Mouse (Mus musculus): ENCODE measurements around the gene Bag5.

Gene Bag5

DNA sequence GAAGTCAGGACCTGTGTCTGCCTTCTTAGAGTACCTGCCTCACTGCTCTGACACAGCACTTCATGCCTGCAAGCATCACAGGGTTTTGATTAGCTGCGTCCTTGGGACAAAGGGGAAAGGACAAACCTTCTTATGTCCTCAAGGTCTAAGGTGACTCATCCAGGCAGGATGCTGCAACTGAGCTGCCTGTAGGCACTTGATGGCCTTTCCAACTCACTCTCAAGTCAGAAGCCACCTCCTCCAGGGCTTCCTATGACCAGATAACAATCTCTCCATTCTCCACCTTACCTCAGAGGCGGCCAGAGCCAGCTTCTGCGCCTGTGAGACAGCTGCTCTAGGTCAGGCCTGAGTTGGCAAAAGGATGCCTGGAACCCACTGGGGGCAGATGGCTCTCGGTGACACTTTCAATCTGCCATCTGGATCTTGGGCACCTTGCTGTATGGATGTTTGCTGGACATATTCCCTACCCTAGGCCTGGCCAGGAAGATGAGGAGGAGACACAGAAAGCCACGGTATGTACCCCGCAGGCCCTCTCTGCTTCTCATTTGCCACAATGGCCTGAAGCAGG, 14.6 kb downstream of the Bag5 start:
- DNase-seq (ENCODE audit: low read depth, low spot score): no peak

DNA sequence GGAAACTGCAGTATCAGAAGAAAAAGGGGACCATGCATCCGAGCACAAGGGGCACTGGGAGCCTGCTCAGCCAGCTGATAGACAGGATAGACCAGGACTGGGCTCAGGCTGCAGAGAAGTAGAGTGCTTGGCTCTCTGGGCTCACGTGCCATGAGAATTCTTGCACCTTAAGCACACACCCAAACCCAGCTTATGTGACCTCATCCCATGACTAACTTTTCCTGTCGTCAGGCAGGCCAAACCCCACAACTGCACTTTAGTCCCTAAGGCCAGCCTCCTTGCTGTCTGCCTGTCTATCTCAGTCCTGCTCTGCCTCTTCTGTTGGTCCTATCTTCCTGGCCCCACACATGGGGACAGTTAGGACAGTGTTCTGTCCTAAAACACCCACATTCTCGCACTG, 15.3 kb downstream of the Bag5 start:
- no peak for DNase-seq (ENCODE audit: low read depth, low spot score)

- DNase-seq (ENCODE audit: low read depth, low spot score): no peak
Measured at GRCm38 (mm10) chr12:111696239-111696638, 16.8 kb downstream of the Bag5 start.

DNA sequence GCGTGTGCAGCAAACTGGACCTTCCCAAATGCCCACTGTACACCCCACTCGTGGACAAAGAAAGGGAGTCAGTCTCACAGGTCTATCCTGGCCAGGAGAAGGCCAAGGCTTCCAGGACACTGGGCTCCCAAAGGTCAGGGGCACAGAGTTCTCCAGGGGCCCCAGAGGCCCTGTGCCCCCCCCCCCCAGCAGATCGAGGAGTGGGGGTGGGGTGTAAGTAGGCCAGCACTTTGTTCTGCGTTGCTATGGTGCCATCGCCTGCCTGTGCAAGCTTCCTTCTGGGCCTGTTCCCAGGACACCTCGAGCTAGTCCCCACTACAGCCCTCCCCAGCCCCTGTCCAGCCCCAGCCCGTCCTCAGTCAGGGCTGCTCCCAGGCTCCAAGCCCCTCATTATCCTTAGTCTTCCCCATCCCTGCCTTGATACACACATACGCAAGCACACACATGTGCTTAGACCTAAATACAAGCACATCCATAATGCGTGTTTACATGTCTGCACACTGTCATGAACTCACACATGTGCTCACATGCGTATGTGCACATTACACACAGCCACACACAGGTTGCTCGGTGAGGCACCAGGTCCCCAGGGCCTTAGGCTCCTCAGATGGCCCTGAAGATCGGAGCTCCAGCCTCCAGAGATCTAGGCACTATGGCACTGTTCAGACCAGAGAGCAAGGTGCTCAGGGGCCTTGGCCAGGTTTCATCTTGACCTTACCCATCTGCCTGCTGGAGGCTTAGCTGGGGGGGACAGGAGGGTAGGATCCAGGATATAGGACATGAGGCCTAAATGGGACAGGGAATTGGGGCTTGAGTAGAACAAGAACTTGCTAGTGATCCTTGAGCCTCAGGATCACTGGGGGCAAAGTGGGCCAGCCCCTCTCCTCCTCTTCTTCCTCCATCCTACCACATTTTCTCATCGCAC, 17.9 kb downstream of the Bag5 start:
- no peak for DNase-seq (ENCODE audit: low read depth, low spot score)

DNA sequence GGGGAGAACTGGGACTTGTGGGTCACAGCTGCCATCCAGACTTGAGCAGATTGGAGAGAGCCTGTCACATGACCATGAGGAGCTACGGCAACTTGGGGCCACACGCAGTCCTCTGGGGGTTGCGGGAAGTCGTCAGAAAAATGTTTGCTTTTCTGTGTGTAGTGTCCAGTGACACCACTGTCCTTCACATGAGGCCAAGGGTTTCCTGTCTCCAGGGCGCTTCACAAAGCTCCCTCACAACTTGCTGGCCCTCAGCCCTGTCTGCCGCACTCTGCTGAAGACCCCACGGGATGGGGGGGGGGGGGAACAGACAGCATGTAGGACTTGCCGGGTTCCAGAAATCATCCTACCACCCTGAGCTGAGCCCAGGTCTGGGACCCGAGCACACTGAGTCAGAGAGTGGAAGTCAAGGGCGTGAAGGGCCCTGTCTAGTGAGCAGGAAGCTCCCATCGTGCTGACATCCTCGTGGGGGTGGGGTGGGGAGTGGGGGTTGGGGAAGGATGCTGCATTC, 18.7 kb downstream of the Bag5 start:
- no peak for DNase-seq (ENCODE audit: low read depth, low spot score)

- no peak for DNase-seq (ENCODE audit: low read depth, low spot score)
Measured at GRCm38 (mm10) chr12:111693341-111694270, 19.5 kb downstream of the Bag5 start.

GRCm38 (mm10) chr12:111692899-111693298, 20.2 kb downstream of the Bag5 start:
- no peak for DNase-seq (ENCODE audit: low read depth, low spot score)

GRCm38 (mm10) chr12:111691346-111691872, 21.6 kb downstream of the Bag5 start:
- DNase-seq (ENCODE audit: low read depth, low spot score): no peak

GRCm38 (mm10) chr12:111689426-111689825, 23.6 kb downstream of the Bag5 start:
- DNase-seq (ENCODE audit: low read depth, low spot score): no peak

DNA sequence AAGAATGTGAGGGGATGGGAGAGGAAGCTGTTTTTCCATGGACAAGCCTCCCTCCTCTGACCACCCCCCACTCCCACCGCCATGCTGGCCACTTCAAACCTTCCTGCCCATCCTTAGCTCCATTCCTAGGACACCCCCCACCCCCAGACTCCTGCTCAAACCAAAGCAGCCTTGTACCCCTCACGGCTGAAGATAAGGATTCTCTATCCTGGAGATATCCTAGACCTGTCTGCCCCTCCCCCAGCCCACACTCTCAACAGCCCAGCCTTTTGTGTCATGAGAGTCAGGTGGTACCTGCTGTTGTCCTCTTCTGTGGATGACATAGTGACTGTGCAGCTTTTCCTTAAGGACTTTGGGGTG, 25.0 kb downstream of the Bag5 start:
- DNase-seq (ENCODE audit: low read depth, low spot score): no peak

DNA sequence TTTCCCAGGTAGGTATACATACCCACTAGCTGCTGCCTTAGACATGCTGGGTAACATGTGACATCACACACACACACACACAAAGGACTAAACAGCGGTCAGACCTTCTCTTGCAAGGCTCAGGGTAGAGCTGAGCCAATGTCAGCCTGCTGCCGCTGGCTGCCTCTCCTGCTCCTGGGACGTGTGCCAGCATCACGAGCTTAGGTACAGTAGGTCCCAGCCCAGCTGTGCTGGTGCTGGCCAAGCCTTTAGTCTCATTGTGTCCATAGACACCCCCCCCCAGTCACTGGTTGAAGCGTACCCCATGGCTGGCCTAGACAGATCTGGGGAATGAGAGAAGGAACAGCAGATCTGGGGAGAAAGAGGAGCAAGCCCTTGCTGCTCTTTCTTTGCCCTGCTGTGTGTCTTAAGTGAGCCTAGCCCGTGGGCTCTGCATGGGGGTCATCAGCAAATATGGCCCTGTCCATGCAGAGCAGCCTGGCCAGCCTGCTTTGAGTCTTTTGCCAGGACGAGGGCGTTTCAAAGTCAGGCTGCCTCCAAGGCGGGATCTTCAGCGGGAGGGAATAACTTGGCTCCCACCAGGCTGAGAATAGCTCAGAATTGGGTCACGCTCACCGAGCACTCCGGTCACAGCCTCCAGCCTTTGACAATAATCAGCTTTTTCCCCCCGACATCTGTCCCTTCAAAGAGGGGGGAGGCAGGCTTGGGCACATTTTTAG, 25.5 kb downstream of the Bag5 start:
- no peak for DNase-seq (ENCODE audit: low read depth, low spot score)

DNA sequence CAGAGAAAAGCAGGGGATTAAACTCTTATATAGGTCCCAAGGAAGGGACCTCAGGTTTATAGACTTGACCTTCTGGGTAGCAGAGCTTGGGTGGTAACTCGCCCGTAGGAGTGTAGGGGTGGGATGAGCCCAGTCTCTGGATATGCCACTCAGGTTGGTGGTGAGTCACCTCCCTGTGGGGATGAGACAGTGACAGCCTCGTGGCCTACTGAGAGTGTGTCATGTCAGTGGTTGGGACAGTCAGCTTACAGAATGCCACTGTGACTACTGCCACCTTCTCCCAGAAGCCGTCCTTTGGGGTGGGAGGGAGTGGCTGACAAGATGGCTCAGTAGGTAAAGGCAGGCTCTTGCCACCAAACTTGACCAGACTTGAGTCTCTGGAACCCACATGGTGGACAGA, 26.7 kb downstream of the Bag5 start:
- DNase-seq (ENCODE audit: low read depth, low spot score): no peak

DNA sequence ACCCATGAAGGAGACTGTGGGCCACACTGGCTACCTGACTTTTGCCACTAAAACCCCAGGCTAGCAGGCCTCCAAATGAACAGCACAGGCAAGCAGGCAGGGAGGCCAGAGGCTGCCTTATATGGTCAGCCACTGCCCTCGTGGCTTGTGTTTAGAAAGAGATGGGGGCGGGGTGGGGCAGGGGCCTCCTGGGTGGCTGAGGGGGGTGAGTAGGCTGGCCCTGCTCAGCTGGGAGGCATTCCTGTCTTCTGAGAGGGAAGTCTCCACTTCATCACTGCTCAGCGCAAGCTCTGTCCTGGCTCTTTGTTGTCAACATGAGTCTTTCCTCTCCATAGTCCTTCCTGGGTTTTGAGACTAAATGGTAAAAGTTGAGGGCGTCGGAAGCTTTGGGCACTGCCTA, 30.3 kb downstream of the Bag5 start:
- no peak for DNase-seq (ENCODE audit: low read depth, low spot score)

DNA sequence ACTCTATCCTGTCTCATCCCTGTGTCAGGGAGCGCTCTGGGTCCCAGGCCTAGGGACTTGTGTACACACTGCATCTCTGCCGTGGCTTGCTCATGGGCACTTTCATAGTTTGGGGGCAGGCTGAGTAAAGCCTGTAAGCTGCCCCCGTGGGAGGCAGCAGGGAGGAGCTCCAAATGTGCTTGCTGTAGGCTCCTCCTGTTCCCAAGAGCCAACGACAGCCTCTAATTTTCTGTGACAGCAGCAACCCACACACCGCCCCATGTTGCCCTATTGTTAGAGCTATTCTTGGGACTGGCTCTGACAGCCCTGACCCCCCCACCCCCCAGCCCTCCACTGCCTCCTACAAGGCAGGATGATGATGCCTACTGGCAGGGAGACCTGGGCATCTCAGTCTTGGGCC, 31.1 kb downstream of the Bag5 start:
- DNase-seq (ENCODE audit: low read depth, low spot score): no peak

GRCm38 (mm10) chr12:111681305-111681704, 31.8 kb downstream of the Bag5 start:
- DNase-seq (ENCODE audit: low read depth, low spot score): no peak

- DNase-seq (ENCODE audit: low read depth, low spot score): no peak
Measured at GRCm38 (mm10) chr12:111680661-111681060, 32.4 kb downstream of the Bag5 start.

DNA sequence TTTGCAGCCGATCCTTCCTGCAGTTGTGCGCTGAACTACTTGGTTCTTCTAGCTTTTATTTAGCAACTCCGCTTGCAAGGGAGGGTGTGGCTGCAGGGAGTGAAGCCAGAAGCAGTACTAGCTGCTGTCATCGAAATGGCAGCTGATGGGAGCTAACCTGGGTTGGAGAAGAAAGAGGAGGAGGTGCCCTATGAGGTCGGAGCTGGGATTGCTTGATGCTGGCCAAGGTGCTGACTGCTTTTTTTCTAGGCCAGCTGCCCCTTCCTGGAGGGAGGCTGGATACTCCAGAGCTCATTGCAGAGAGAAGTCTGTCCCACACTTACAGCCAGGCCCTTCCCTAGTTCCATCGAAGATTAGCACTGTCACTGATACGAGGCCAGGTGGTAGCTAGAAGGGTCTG, 34.1 kb downstream of the Bag5 start:
- DNase-seq (ENCODE audit: low read depth, low spot score): no peak

GRCm38 (mm10) chr12:111678670-111678933, 34.5 kb downstream of the Bag5 start:
- DNase-seq (ENCODE audit: low read depth, low spot score): no peak

DNA sequence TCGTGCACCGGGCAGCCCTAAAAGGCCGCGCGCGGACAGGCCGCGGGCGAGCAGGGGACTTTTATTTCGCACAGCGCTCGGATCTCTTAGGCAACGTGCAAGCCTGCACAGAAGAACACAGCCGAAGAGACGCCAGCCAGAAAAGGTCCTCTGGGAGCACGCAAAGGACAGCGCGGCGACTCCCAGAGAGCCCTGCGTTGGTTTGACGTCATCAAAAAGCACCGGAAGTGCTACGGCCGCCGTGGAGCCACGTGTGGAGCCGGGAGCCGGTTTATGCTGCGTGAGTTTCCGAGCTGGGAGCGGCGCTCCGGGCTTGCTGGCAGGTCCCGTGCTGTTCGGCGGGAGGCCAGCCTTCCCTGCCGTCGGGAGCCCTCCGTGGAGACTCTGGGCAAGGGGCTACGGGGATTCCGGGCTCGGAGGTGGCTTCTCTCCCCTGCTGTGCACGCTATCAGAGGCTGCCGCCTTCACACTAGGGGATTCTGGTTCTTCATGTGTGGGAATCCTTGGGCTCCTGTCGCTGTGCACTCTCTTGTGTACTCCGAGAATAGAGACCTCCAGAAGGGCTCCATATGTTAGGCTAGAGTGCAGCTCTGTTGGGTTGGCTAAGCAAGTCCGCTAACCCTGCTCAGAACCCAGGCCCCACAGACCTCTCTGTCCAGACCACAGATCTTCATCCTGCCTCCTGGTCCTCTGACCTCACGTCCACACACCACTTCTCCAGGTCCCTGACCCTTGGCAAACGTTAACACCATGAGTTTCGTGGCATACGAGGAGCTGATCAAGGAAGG, 35.0 kb downstream of the Bag5 start, which contains the start of gene Trmt61a:
Gene Trmt61a, plus strand, starts transcription at position 224 of the 788 bp plus-strand sequence.
- DNase-seq (ENCODE audit: low read depth, low spot score): peak; percentile 74

GRCm38 (mm10) chr12:111677421-111677820, 35.6 kb downstream of the Bag5 start:
- no peak for DNase-seq (ENCODE audit: low read depth, low spot score)

All from WW6 (cell line).